Mouse (Mus musculus): ENCODE results near the gene Sgce.
"Not testable (repeated sequence)": the region's sequence is repeated elsewhere in the genome, so short reads cannot be mapped to it uniquely, and the experiment has no call there.

The Sgce gene

DNA sequence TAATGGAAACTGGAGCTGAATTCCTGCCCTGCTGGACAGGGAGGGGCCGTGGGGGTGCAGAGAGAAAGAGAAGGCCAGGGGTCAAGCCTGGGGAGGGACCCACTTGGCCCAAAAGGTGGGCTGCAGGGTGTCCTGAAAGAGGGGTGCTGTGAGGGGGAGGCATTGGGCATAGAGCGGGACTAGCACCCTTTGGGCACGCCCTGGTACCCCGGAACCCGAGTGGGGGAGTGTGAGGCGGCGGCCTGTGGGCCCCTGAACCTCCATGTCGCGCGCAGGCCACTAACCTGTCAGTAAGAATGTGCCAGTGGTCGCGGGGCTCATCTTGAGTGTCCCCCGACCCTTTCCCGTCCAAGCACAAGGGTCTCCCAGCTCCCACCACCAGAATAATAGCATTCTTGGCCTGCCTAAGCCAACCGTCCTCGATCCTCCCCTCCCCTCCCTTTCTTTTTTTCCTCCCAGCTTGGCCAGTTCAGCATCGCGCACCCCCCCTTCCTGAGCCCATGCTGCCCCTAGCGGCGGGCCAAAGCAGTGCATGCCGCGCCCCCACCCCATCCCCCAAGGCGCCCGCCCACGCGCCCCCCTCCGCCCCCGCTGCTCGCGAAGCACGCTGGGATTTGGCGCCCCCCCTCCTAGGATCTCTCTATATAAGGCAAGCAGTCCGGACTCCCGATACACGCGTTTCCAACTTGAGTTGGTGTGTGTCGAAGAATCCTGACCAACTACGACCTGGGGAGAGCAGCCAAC is at the start of gene Sgce, which contains the start of gene Peg10:
Gene Sgce, minus strand, starts transcription at position 512 of the 744 bp plus-strand sequence.
Gene Peg10, plus strand, starts transcription at position 611 of the 744 bp plus-strand sequence.
- in situ Hi-C loops (cut with MboI; ENCODE audit: low pct_unique_long_range_greater_than_20kb in 1 of 2, low sequenced_read_pairs in 2 of 2, unreplicated experiment in 1 of 2): no loop called here

DNA sequence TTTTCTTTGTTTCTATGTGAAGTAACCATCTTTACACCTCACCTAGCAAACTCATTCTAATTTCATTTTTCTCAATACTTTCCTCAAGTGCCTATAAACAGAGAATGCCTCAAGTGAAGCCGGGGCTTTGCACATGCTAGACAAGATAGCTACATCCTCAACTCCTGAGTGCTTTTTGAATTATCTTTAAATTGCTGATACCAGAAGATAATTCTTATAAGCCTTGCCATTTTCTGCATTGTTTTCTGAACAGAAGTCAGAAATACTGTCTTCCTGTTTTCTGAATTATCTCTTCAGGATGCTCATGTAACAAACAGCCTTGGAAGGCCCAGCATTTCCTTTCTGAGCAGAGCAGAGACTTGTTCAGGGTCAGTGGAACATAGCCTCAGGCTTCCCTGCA is 49.3 kb upstream of the Sgce start:
- in situ Hi-C loops (cut with MboI; ENCODE audit: low pct_unique_long_range_greater_than_20kb in 1 of 2, low sequenced_read_pairs in 2 of 2, unreplicated experiment in 1 of 2): no loop called here

DNA sequence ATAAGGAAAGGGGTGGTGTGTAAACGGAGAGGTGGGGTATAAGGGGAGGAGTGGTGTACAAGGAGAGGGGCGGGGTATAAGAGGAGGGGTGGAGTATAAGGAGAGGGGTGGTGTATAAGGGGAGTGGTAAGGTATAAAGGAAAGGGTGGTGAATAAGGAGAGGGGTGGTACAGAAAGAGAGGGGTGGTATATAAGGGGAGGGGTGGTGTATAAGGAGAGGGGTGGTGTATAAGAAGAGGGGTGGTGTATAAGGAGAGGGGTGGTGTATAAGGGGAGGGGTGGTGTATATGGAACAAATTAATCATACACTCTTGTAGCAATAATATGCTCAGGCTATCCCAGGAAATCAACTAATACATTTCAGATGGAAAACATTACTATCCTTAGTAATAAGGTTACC is 15.2 kb upstream of the Sgce start:
- in situ Hi-C loops (cut with MboI; ENCODE audit: low pct_unique_long_range_greater_than_20kb in 1 of 2, low sequenced_read_pairs in 2 of 2, unreplicated experiment in 1 of 2): no loop called here

DNA sequence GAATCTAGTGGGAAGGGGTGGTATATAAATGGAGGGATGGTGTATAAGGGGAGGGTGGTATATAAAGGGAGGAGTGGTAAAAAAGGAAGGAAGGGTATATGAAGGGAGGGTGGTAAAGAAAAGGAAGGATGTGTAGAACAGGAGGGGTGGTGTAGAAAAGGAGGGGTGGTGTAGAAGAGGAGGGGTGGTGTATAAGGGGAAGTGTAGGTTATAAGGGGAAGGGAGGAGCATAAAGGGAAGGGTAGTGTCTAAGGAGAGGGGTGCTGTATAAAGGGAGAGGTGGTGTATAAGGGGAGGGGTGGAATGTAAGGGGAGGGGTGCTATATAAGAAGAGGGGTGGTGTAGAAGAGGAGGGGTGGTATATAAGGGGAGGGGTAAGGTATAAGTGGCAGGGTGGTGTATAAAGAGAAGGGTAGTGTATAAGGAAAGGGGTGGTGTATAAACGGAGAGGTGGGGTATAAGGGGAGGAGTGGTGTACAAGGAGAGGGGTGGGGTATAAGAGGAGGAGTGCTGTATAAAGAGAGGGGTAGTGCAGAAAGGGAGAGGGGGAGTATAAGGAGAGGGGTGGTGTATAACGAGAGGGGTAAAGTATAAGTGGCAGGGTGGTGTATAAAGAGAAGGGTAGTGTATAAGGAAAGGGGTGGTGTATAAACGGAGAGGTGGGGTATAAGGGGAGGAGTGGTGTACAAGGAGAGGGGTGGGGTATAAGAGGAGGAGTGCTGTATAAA is 14.6 kb upstream of the Sgce start:
- in situ Hi-C loops (cut with MboI; ENCODE audit: low pct_unique_long_range_greater_than_20kb in 1 of 2, low sequenced_read_pairs in 2 of 2, unreplicated experiment in 1 of 2): not testable (repeated sequence)

DNA sequence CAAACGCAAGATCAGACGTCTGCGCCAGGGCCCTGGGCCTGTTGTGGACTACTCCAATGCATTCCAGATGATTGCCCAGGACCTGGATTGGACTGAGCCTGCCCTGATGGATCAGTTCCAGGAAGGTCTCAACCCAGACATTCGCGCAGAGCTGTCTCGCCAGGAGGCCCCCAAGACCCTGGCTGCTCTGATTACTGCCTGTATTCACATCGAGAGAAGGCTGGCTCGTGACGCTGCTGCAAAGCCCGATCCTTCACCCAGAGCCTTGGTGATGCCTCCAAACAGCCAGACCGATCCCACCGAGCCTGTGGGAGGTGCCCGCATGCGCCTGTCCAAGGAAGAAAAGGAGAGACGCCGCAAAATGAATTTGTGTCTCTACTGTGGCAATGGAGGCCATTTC is 7.9 kb upstream of the Sgce start:
- in situ Hi-C loops (cut with MboI; ENCODE audit: low pct_unique_long_range_greater_than_20kb in 1 of 2, low sequenced_read_pairs in 2 of 2, unreplicated experiment in 1 of 2): no loop called here

DNA sequence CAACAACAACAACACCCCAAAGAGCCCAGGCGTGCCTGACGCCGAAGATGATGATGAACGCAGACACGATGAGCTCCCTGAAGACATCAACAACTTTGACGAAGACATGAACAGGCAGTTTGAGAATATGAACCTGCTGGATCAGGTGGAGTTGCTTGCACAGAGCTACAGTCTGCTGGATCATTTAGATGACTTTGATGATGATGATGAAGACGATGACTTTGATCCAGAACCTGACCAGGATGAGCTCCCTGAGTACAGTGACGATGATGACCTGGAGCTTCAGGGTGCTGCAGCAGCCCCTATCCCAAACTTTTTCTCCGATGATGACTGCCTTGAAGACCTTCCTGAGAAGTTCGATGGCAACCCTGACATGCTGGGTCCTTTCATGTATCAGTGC is 7.3 kb upstream of the Sgce start:
- in situ Hi-C loops (cut with MboI; ENCODE audit: low pct_unique_long_range_greater_than_20kb in 1 of 2, low sequenced_read_pairs in 2 of 2, unreplicated experiment in 1 of 2): no loop called here

DNA sequence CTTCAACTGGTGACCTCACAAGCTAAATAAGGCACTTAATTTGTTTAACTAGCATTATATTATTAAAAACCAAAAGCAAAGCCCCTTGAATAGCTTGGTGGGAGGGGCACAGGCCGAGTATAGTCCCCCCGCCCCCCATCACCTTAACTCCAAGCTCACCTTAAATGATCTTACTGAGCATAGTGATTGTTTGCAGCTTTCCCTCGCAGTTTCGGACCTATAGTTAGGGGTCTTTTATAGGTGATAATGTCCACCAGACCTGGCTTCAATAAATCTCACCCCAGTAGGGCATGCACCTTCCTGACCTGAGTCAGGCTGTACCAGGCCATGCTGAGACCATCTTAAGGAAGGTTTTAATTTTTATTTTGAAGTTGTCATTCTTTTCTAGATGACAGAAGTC is 4.3 kb upstream of the Sgce start:
- in situ Hi-C loops (cut with MboI; ENCODE audit: low pct_unique_long_range_greater_than_20kb in 1 of 2, low sequenced_read_pairs in 2 of 2, unreplicated experiment in 1 of 2): no loop called here

DNA sequence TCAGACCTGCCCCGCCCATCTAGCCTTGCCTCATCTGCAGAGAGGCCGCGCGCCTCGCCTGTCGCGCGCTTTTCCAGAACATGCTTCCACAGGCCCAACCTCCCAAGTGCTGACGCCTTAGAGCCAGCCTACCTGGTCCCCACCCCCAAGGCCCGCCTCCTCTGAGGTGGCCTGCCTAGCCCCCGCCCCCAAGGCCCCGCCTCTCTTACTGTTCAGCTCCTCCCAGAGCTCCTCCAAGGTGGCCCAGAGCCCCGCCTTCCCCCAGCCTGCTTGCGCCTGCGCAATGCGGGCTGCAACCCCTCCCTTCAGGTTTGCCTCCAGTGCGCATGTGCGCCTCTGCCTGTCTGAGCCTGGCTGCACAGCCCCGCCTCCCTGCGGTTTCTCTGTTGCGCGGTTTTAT is 2.1 kb upstream of the Sgce start:
- in situ Hi-C loops (cut with MboI; ENCODE audit: low pct_unique_long_range_greater_than_20kb in 1 of 2, low sequenced_read_pairs in 2 of 2, unreplicated experiment in 1 of 2): no loop called here

DNA sequence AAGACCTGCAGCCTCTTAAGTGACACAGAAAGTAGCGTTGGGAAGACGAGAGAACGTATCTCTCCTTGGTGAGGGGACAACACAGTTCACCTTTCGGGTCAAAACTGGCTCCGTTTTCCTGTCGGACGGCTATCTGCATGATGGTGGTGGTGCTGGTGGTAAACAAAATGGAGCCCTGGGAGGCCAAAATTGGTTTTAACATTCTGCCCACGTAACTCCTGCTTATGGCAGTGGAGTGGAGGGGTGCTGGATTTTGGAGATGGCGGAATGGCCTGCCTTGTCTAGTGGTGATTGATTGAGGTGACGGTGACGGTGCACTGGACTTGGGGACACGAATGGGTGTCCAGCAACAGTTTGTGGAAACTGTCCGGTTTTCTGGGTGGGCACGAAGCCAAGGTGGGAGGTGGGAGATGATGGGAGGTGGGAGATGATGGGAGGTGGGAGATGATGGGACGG is 1.5 kb upstream of the Sgce start:
- in situ Hi-C loops (cut with MboI; ENCODE audit: low pct_unique_long_range_greater_than_20kb in 1 of 2, low sequenced_read_pairs in 2 of 2, unreplicated experiment in 1 of 2): no loop called here

DNA sequence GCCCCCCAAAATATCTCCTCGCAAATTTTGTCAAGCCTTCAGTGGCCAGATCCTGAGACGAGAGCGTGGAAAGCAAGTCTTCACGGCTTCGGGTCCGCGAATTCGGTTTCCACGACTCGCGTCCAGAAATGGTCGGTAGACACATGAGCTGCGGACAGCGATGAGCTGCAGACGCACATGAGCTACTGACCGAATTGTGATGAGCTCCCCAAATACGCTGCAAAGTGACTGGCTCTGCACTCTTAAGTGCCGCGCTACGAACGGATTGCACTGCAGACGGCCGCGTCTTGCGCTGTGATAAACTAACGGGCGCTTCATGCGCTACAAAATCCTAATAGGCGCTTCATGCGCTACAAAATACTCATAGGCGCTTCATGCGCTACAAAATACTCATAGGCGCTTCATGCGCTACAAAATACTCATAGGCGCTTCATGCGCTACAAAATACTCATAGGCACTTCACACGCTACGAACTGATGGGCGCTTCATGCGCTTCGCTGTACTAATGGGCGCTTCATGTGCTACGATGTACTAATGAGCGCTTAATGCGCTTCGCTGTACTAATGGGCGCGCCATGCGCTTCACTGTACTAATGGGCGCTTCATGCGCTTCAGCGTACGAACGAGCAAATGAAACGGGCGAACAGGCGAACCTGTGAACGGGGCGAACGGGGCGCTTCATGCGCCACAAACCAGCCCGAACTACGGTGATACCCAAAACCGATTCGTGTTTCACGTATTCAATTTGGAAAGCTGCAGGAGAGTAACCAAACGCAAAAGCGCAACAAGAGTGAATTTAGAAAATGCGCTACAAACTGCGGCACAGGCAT is 884 bp upstream of the Sgce start:
- in situ Hi-C loops (cut with MboI; ENCODE audit: low pct_unique_long_range_greater_than_20kb in 1 of 2, low sequenced_read_pairs in 2 of 2, unreplicated experiment in 1 of 2): no loop called here

DNA sequence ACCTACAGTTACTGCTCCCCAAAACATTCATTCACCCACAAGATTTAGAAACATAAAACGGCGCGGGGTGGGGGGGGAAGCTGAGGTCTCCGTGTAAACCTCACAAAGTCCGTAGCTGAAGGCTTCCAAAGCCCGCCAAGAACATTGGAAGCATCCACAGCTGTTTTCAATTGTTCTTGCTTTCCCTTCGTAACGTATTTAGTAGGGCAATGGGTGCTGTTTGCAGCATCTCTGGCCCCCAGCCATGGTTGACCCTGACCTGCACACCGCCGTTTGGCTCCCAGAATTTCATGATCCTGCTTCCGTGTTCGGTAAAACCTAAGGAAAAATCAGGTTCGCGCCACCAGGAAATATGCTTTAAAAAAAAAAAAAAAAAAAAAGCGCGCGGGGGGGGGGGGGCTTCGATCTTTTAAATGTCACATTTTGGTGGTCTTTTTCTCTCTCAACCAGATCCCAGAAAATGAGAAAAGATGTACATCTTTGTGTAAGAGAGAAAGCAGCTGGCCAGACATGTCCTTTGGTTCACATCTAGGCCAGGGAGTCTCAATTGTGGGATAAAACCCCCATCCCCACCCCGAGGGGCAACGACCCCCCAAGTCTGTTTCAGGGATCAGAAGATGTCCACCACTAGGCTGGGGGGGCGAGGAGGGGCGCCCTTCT is 841 bp downstream of the Sgce start:
- in situ Hi-C loops (cut with MboI; ENCODE audit: low pct_unique_long_range_greater_than_20kb in 1 of 2, low sequenced_read_pairs in 2 of 2, unreplicated experiment in 1 of 2): no loop called here

DNA sequence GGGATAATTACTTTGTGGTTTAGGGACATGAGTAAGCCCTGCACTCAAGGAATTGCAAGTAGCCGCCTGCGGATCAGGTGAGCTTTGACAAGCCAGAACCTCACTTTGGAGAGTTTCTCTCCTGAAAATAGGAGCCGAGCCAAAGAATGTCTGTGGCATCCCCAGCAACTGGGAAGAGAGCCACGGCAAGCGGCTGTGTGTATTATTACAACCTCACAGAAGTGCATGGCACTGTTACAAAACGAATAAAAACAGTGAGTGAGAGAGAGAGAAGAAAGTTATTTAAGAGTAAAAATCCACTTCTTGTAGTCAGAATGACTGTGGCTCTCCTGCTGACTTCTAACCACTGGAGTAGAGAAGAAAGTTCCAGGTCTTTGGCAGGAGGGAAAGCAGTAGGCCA is 6.5 kb downstream of the Sgce start:
- in situ Hi-C loops (cut with MboI; ENCODE audit: low pct_unique_long_range_greater_than_20kb in 1 of 2, low sequenced_read_pairs in 2 of 2, unreplicated experiment in 1 of 2): loop anchor here in 1 of 2 experiments (5.0 kb wide), 1 partner anchor 83 kb away; no protein-coding TSS in a partner anchor

DNA sequence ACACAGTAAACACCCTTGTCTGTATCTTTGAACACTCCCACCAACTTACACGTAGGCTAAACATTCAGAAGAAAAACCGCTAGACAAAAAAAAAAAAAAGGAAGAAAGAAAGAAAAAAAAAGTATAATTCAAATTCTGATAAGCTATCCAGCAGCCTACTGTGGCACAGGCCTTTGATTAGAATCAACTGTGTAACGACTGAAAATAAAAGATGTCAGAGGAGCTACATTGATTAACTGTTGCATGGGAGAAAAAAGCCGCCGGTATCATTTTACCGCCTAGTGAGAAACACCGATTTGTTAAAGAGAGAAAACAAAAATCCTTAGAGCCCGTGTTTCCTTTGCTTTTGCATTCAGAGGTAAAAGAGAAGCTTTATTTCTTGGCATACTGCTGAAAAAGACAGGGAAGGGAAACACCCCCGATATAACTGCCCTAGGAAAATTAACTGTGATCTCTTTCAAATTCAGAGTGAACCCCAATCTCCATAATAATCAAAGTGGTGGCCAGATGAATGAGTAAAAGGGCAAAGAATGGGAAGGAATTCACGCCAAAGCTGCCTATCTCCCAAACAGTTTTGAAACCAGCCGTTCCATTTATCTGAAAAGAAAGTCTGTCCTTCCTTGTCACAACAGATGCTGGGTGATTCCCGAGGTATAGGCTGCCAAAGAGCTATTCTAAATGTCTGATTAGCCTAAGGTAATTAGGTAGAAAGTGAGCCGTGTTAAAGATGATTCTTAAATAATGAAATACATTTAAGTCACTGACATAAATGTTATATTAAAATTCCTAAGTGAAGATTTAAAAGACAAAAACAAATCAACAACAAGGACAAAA is 7.3 kb downstream of the Sgce start:
- in situ Hi-C loops (cut with MboI; ENCODE audit: low pct_unique_long_range_greater_than_20kb in 1 of 2, low sequenced_read_pairs in 2 of 2, unreplicated experiment in 1 of 2): loop anchor here in 1 of 2 experiments (5.0 kb wide), 1 partner anchor 82 kb away; no protein-coding TSS in a partner anchor

DNA sequence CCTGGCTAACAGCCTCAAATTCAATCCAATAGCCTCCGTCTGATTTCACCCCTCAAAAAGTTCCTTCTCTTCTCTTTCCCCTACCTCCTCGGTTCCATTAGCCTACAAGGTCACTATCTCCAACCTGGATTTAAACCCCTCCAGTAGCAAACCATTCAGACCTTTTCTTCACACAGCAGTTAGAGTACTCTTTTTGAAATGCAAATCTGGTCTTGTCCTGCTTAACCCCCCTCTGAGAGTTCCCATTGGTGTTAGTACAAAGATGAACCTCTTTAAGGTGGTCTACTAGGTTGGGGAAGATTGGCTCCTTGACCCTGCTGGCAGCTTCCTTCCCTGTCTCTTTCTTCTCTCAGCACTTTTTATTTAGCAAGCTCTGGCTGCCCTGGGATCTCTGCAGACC is 8.3 kb downstream of the Sgce start:
- in situ Hi-C loops (cut with MboI; ENCODE audit: low pct_unique_long_range_greater_than_20kb in 1 of 2, low sequenced_read_pairs in 2 of 2, unreplicated experiment in 1 of 2): no loop called here

DNA sequence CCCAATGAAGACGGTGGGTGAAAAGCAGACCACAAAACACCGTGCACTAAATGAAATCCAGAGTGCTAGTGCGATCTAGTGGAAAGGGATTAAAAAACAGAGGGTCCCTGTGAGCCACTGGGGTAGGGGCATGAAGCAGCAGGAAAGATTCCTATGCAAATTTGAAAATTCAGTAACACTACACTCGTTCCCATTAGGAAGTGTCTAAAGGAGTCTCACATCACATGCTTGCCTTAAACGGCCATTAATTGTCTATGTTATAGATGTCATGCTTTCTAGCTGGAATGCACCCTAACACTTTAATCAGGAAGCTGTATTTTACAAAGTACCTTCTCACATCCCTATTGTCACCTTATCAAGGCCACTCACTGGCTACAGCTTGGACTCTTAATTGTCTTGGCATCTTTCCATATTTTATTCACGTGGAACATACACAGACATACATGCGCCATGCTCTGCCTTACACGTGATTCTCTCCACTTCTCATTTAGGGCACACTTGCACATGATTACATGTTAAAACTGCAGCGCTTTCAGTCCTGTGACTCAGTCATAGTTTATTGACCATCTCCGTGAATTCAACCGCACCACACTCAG is 8.9 kb downstream of the Sgce start:
- in situ Hi-C loops (cut with MboI; ENCODE audit: low pct_unique_long_range_greater_than_20kb in 1 of 2, low sequenced_read_pairs in 2 of 2, unreplicated experiment in 1 of 2): no loop called here

DNA sequence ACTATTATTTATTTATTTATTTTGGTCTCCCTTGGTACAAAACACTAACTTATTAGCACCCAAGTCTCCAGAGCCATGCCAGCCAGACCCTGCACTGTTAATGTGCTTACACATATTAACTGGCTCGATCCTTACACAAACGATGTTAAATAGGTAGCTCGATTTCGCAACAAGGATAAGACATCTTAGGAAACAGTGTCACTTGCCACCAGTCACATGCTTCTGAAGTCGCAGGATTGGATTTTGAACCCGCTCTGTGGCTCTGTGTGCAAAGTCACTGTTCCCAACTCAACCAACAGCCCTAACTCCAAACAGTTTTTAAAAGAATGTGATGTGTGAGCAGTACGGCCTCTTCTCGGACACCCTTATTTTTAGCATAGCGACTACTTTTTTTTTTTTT is 10.6 kb downstream of the Sgce start:
- in situ Hi-C loops (cut with MboI; ENCODE audit: low pct_unique_long_range_greater_than_20kb in 1 of 2, low sequenced_read_pairs in 2 of 2, unreplicated experiment in 1 of 2): no loop called here

DNA sequence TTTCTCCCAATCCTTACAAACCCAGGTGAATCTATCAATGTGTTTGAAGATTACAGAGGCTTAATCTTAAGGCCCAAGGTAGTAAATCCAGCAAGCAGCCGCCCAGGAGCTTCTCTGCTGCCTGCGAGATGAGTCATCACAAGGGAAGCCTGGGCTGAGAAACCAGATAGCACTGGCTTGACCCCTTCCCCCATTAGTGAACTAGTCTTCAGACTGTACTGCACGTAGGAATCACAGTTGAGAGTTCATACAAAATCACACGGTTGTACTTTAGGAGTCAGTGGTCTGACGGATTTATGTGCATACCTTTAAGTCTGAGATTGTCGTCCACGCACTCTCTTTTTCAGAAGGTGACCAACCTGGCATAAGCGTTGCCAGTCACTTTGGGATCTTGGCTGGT is 13.8 kb downstream of the Sgce start:
- in situ Hi-C loops (cut with MboI; ENCODE audit: low pct_unique_long_range_greater_than_20kb in 1 of 2, low sequenced_read_pairs in 2 of 2, unreplicated experiment in 1 of 2): no loop called here
